Mouse (Mus musculus): ENCODE measurements at regions not wholly inside any gene's neighbourhood (a gene's known extent, or its start where the extent isn't known, plus 50 kb on each side); places are given as distances from the start of the nearest gene placed in this dataset.

GRCm38 (mm10) chr12:15937443-15938237 lies 120.9 kb upstream of the Trib2 start:
- no peak for ATAC-seq

GRCm38 (mm10) chr12:15932067-15932466 lies 115.3 kb upstream of the Trib2 start:
- peak; percentile 66 for ATAC-seq

- no peak for ATAC-seq
Observed at GRCm38 (mm10) chr12:15931535-15931934, 114.8 kb upstream of the Trib2 start.

- ATAC-seq = peak; percentile 66
Observed at GRCm38 (mm10) chr12:15930155-15930554, 113.4 kb upstream of the Trib2 start.

GRCm38 (mm10) chr12:15929541-15929940 lies 112.8 kb upstream of the Trib2 start:
- no peak for ATAC-seq

- no peak for ATAC-seq
Observed at GRCm38 (mm10) chr12:15918291-15918690, 101.6 kb upstream of the Trib2 start.

- no peak for ATAC-seq
Observed at GRCm38 (mm10) chr12:15912959-15913358, 96.2 kb upstream of the Trib2 start.

GRCm38 (mm10) chr12:15912491-15912890 lies 95.8 kb upstream of the Trib2 start:
- ATAC-seq = no peak

GRCm38 (mm10) chr12:15911254-15911991 lies 94.7 kb upstream of the Trib2 start:
- no peak for ATAC-seq

GRCm38 (mm10) chr12:15897539-15897938 lies 80.8 kb upstream of the Trib2 start:
- no peak for ATAC-seq

GRCm38 (mm10) chr12:15896511-15896910 lies 79.8 kb upstream of the Trib2 start:
- peak; percentile 94 for ATAC-seq

- ATAC-seq = no peak
Observed at GRCm38 (mm10) chr12:15895215-15895614, 78.5 kb upstream of the Trib2 start.

GRCm38 (mm10) chr12:15890591-15890990 lies 73.9 kb upstream of the Trib2 start:
- no peak for ATAC-seq

- ATAC-seq = no peak
Observed at GRCm38 (mm10) chr12:15879907-15880430, 63.2 kb upstream of the Trib2 start.
